Mouse (Mus musculus) 3134 (cell line): Measurements from ENCODE around the gene Olfr1312.
"Not testable (repeated sequence)": the region's sequence is repeated elsewhere in the genome, so short reads cannot be mapped to it uniquely, and the experiment has no call there.

ENCODE experiments used
- DNase-seq: peaks from one replicate; pipeline ENCODE4 v3.0.0-alpha.2; 2011; ENCODE audit warnings: low spot score; ENCODE audit not compliant: insufficient read length; ENCODE audit errors: extremely low read depth

Gene Olfr1312

GRCm38 (mm10) chr2:112050138-112050537 is at the start of gene Olfr1312:
Gene Olfr1312 (minus strand): TSS chr2:112050238.
- DNase-seq = no peak

GRCm38 (mm10) chr2:112096681-112097080 is 46.6 kb upstream of the Olfr1312 start, which contains the start of gene Olfr1314:
Gene Olfr1314 (minus strand): TSS chr2:112096781.
- DNase-seq = no peak

- DNase-seq = no peak
These were observed 27.7 kb upstream of the Olfr1312 start, which contains the start of gene Olfr1313 for GRCm38 (mm10) chr2:112077743-112078142. Gene Olfr1313 (minus strand): TSS chr2:112077843.

- not testable (repeated sequence) for DNase-seq
These were observed 23.1 kb downstream of the Olfr1312 start for GRCm38 (mm10) chr2:112026971-112027370.

- DNase-seq = no peak
These were observed 25.7 kb downstream of the Olfr1312 start, which contains the start of gene Olfr1311 for GRCm38 (mm10) chr2:112024312-112024711. Gene Olfr1311 (minus strand): TSS chr2:112024412.

GRCm38 (mm10) chr2:112014900-112015299 is 35.1 kb downstream of the Olfr1312 start:
- no peak for DNase-seq

- DNase-seq = no peak
These were observed 37.4 kb downstream of the Olfr1312 start, which contains the start of gene Olfr1310 for GRCm38 (mm10) chr2:112012608-112013007. Gene Olfr1310 (minus strand): TSS chr2:112012708.

GRCm38 (mm10) chr2:111990181-111990580 is 59.9 kb downstream of the Olfr1312 start, which contains the start of gene Olfr1309:
Gene Olfr1309 (minus strand): TSS chr2:111990281.
- no peak for DNase-seq
